Mouse (Mus musculus): Measurements from ENCODE around the gene Chl1.

The Chl1 gene

GRCm38 (mm10) chr6:103542576-103542975, 32.2 kb downstream of the Chl1 start:
- DNase-seq (ENCODE audit: low read depth), result no peak

GRCm38 (mm10) chr6:103543753-103544152, 33.4 kb downstream of the Chl1 start:
- DNase-seq (ENCODE audit: low read depth), result no peak

- no peak for DNase-seq (ENCODE audit: low read depth)
Measured at GRCm38 (mm10) chr6:103546314-103546713, 35.9 kb downstream of the Chl1 start.

- no peak for DNase-seq (ENCODE audit: low read depth)
Measured at GRCm38 (mm10) chr6:103549929-103550328, 39.5 kb downstream of the Chl1 start.

GRCm38 (mm10) chr6:103558037-103558893, 47.9 kb downstream of the Chl1 start:
- DNase-seq (ENCODE audit: low read depth), result no peak

GRCm38 (mm10) chr6:103558894-103559225, 48.5 kb downstream of the Chl1 start:
- no peak for DNase-seq (ENCODE audit: low read depth)

GRCm38 (mm10) chr6:103559344-103559743, 49.0 kb downstream of the Chl1 start:
- no peak for DNase-seq (ENCODE audit: low read depth)

- DNase-seq (ENCODE audit: low read depth), result no peak
Measured at GRCm38 (mm10) chr6:103564811-103565210, 54.4 kb downstream of the Chl1 start.

GRCm38 (mm10) chr6:103567247-103567646, 56.9 kb downstream of the Chl1 start:
- no peak for DNase-seq (ENCODE audit: low read depth)

GRCm38 (mm10) chr6:103572659-103573058, 62.3 kb downstream of the Chl1 start:
- DNase-seq (ENCODE audit: low read depth), result no peak

GRCm38 (mm10) chr6:103584224-103584623, 73.8 kb downstream of the Chl1 start:
- DNase-seq (ENCODE audit: low read depth), result no peak

GRCm38 (mm10) chr6:103585667-103586066, 75.3 kb downstream of the Chl1 start:
- DNase-seq (ENCODE audit: low read depth), result no peak

- DNase-seq (ENCODE audit: low read depth), result no peak
Measured at GRCm38 (mm10) chr6:103586081-103586480, 75.7 kb downstream of the Chl1 start.

- no peak for DNase-seq (ENCODE audit: low read depth)
Measured at GRCm38 (mm10) chr6:103602070-103602469, 91.7 kb downstream of the Chl1 start.

GRCm38 (mm10) chr6:103610656-103611055, 100.3 kb downstream of the Chl1 start:
- DNase-seq (ENCODE audit: low read depth), result no peak

- no peak for DNase-seq (ENCODE audit: low read depth)
Measured at GRCm38 (mm10) chr6:103612626-103613025, 102.2 kb downstream of the Chl1 start.

- no peak for DNase-seq (ENCODE audit: low read depth)
Measured at GRCm38 (mm10) chr6:103613714-103614113, 103.3 kb downstream of the Chl1 start.

- DNase-seq (ENCODE audit: low read depth), result no peak
Measured at GRCm38 (mm10) chr6:103615924-103616602, 105.7 kb downstream of the Chl1 start.

GRCm38 (mm10) chr6:103620880-103621279, 110.5 kb downstream of the Chl1 start:
- DNase-seq (ENCODE audit: low read depth), result no peak

- no peak for DNase-seq (ENCODE audit: low read depth)
Measured at GRCm38 (mm10) chr6:103622117-103622713, 111.8 kb downstream of the Chl1 start.

- no peak for DNase-seq (ENCODE audit: low read depth)
Measured at GRCm38 (mm10) chr6:103632856-103633255, 122.5 kb downstream of the Chl1 start.

- DNase-seq (ENCODE audit: low read depth), result no peak
Measured at GRCm38 (mm10) chr6:103656778-103657177, 146.4 kb downstream of the Chl1 start.

- DNase-seq (ENCODE audit: low read depth), result no peak
Measured at GRCm38 (mm10) chr6:103659173-103659572, 148.8 kb downstream of the Chl1 start.
